Mouse (Mus musculus): ENCODE results near the gene Bche.

- no peak for TF ChIP-seq CTCF (conservative IDR thresholded peaks at IDR 0.05; ENCODE audit: insufficient read depth, insufficient read length, low read depth, low read length)
- no peak for TF ChIP-seq POLR2A (IDR thresholded peaks at IDR 0.05; ENCODE audit: low read depth, low read length)
These were observed 9.5 kb upstream of the Bche start for GRCm38 (mm10) chr3:73717610-73718284.

Measured in kidney, adult 2 months (tissue).